Mouse (Mus musculus) hindbrain, postnatal 0 days (tissue): ENCODE results near the gene Gm10842. TPM values are rescaled to one million over a fixed set of nuclear protein-coding genes. Genes with fewer than 3 reads are reported as not detected.
A peak's percentile ranks its signal among the peaks of the same experiment; 100 is the strongest.

Experiments
- ATAC-seq: fragments of 200-750 bp; cut with Nextera tagmentation; 2 replicates; pipeline ENCODE4 v1.8.0; 2017; ENCODE audit warnings: mild to moderate bottlenecking, moderate TSS enrichment, moderate library complexity
- DNase-seq: peaks from one replicate; pipeline ENCODE4 v3.0.0-alpha.2; 2015; ENCODE audit warnings: low spot score
- H3K27ac ChIP-seq: fragments of 300-500 bp; sonication (generic); 2 replicates; pipeline ENCODE4 v1.5.1; 2014; ENCODE audit warnings: mild to moderate bottlenecking
- H3K27me3 ChIP-seq: fragments of 300-500 bp; sonication (generic); 2 replicates; pipeline ENCODE4 v1.6.1; 2014; ENCODE audit warnings: low read length, mixed read lengths; ENCODE audit not compliant: insufficient read depth
- H3K36me3 ChIP-seq: fragments of 300-500 bp; sonication (generic); 2 replicates; pipeline ENCODE4 v1.6.1; 2014; ENCODE audit warnings: low read length, mixed read lengths; ENCODE audit not compliant: insufficient read depth
- H3K4me1 ChIP-seq: fragments of 300-500 bp; sonication (generic); 2 replicates; pipeline ENCODE4 v1.6.1; 2014; ENCODE audit warnings: antibody characterized with exemption, low read length, mixed read lengths; ENCODE audit not compliant: insufficient read depth
- H3K4me2 ChIP-seq: fragments of 300-500 bp; sonication (generic); 2 replicates; pipeline ENCODE4 v1.6.1; 2014; ENCODE audit warnings: low read depth, mild to moderate bottlenecking, low read length, moderate library complexity, mixed read lengths
- H3K4me3 ChIP-seq: fragments of 300-500 bp; sonication (generic); 2 replicates; pipeline ENCODE4 v1.5.1; 2014; ENCODE audit warnings: low read length
- H3K9ac ChIP-seq: fragments of 300-500 bp; sonication (generic); replicated peaks from 2 replicates; pipeline ENCODE4 v1.6.1; 2014; ENCODE audit warnings: mild to moderate bottlenecking, low read length, moderate library complexity, mixed read lengths
- H3K9me3 ChIP-seq: fragments of 300-500 bp; sonication (generic); 2 replicates; pipeline ENCODE4 v1.6.1; 2016; ENCODE audit warnings: low read length, mixed read lengths
- CTCF ChIP-seq: IDR thresholded peaks from 2 replicates; pipeline ENCODE4 v1.5.1; 2016; ENCODE audit warnings: antibody characterized with exemption, control low read depth, low read depth
- WGBS: fragments of 180-500 bp; shearing (Covaris S2); extraction: QIAGEN DNeasy Blood & Tissue Kit; methylation state at CpG from one replicate; pipeline ENCODE4 v1.1.7; 2014; 5-methylcytosine and 5-hydroxymethylcytosine counted together
- polyA plus RNA-seq: library from polyadenylated mRNA; unstranded; fragments of >200 nt; fragmentation: Nextera tagmentation; extraction: Ambion mirVana; gene quantifications from 2 replicates; pipeline ENCODE4 v1.2.1, GENCODE M21; 2015
- total RNA-seq: library from RNA; depleted of rRNA; stranded (reverse); fragments of >200 nt; gene quantifications from 2 replicates; pipeline ENCODE4 v1.2.3, GENCODE M21; 2014

Gene Gm10842
- total and polyA plus RNA-seq, 2 experiments from 2014 or later, result not detected

GRCm38 (mm10) chr11:105152017-105152300 is 5.3 kb downstream of the Gm10842 start:
- H3K27ac ChIP-seq, result no peak overlapping the region
- H3K9me3 ChIP-seq, result no peaks in the 10 kb centered on the region
- H3K9ac ChIP-seq, result no peak overlapping the region
- H3K4me2 ChIP-seq, result no peak overlapping the region
- no peak overlapping the region for H3K4me3 ChIP-seq
- WGBS, result 93% methylated on average over 2 of the region's 4 CpGs
- no peaks in the 10 kb centered on the region for H3K36me3 ChIP-seq
- no peaks in the 10 kb centered on the region for H3K27me3 ChIP-seq
- H3K4me1 ChIP-seq, result peaks cover 5% of the 10 kb centered on the region; the same call in 1 of the 2 replicates
- TF ChIP-seq CTCF, result no peak
- ATAC-seq (no peak), DNase-seq (no peak)

DNA sequence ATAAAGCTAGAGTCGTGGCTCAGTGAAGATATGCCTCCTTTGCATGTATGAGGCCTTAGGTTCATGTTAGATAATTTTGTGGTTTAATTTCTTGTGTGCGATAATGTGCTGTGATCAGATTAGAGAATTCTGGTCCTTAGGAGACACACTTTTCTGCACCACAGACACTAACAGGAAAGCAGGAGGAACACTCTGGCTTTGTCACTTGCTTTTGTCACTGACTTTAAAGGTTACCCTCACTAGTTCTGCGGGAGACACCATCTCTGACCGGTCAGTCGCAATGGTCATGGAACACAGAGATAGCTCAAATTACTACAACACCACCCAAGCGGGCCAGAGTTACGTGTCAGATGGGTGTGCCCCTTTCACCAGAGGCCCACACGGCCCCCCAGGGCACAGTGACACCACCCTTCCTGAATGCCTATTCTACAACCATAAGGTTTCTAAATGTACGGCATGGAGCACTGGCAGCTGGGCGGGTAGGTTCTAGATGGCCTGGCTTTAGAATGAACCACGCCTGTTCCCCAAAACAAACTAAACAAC is 5.7 kb downstream of the Gm10842 start:
- WGBS, result 89% methylated on average over 11 of the region's 11 CpGs
- Histone ChIP-seq H3K27me3 (no peaks in the 10 kb centered on the region), H3K27ac (no peak overlapping the region), H3K9me3 (no peaks in the 10 kb centered on the region), H3K4me3 (no peak overlapping the region), H3K36me3 (no peaks in the 10 kb centered on the region), H3K9ac (no peak overlapping the region), H3K4me2 (no peak overlapping the region), H3K4me1 (peaks cover 5% of the 10 kb centered on the region; the same call in 1 of the 2 replicates)
- ATAC-seq (no peak), DNase-seq (no peak)
- no peak for TF ChIP-seq CTCF

DNA sequence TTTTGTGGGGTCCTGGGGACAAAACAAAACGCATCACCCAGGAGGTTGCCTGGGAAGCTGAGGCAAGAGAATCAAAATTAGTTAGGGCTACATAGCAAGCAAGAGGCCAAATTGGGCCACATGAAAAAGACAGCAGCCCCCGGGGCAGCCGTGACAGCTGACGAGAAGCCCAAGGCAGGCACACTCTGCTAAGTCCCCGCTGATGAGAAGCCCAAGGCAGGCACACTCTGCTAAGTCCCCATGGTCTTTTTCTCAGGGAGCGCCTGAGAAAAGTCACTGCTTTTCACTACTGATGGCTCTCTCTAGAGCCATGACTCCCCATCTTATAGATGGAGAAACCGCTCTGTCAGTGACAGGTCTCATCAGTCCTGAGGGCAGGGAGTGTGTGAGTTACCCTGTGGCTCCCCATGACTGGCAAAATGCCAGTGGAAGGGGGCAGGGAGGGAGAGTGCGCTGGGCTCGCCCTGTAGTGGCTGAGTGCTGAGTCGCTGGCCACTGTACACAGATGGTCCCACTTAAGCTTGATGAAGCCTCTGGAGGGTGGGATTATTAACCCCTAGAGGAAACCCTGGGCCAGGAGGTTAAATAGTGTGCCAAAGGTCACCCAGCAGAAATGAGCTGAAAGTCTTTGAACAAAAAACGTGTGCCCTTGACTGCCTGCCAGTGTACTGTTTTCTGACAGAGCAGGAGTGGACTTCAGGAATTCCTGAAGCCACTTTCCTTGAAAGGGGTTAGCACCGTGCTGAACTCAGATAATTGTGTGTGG is 6.6 kb downstream of the Gm10842 start:
- Histone ChIP-seq H3K4me1 (peaks cover 5% of the 10 kb centered on the region; the same call in 1 of the 2 replicates), H3K36me3 (no peaks in the 10 kb centered on the region), H3K27ac (no peak overlapping the region), H3K27me3 (no peaks in the 10 kb centered on the region), H3K9me3 (no peaks in the 10 kb centered on the region), H3K4me2 (no peak overlapping the region), H3K9ac (no peak overlapping the region), H3K4me3 (no peak overlapping the region)
- ATAC-seq, result peak; percentile 70
- 17% methylated on average over 12 of the region's 12 CpGs for WGBS
- peak; percentile 48 for DNase-seq
- TF ChIP-seq CTCF, result no peak

GRCm38 (mm10) chr11:105155915-105156314 is 9.2 kb downstream of the Gm10842 start:
- H3K4me3 ChIP-seq, result no peak overlapping the region
- no peak overlapping the region for H3K9ac ChIP-seq
- H3K27ac ChIP-seq, result no peak overlapping the region
- no peaks in the 10 kb centered on the region for H3K36me3 ChIP-seq
- H3K27me3 ChIP-seq, result no peaks in the 10 kb centered on the region
- ATAC-seq, result no peak
- H3K9me3 ChIP-seq, result no peaks in the 10 kb centered on the region
- H3K4me1 ChIP-seq, result peaks cover 5% of the 10 kb centered on the region; the same call in 1 of the 2 replicates
- 89% methylated on average over 4 of the region's 4 CpGs for WGBS
- no peak for TF ChIP-seq CTCF
- DNase-seq, result no peak
- H3K4me2 ChIP-seq, result no peak overlapping the region

DNA sequence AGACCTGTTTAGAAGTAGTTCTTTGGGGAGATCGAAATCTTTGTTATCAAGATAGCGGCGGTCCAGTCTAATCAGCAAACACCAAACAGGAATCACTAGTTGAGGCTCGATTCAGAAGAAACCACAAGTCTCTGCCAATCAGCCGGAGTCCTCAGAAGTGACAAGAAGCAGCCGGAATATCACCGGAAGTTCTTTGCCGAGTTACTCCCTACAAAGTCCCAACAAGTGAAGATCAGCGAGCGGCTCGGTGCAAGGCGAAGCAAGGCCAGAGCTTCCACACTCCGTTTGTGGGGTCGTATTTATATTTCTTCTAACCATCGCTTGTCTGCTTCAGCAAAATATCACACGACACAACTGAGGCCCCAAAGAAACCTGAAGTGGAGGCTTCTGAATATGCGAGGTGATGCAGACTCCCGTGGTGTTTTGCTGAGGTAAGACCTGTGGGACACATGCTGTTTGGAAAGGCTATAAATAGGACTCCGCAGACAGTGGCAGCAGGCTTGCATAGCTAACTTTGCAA is 10.1 kb downstream of the Gm10842 start:
- DNase-seq (no peak), ATAC-seq (no peak)
- Histone ChIP-seq H3K4me2 (no peak overlapping the region), H3K27ac (no peak overlapping the region), H3K9ac (no peak overlapping the region), H3K9me3 (no peaks in the 10 kb centered on the region), H3K36me3 (no peaks in the 10 kb centered on the region), H3K27me3 (no peaks in the 10 kb centered on the region), H3K4me1 (peaks cover 5% of the 10 kb centered on the region; the same call in 1 of the 2 replicates), H3K4me3 (no peak overlapping the region)
- TF ChIP-seq CTCF, result no peak
- WGBS, result 89% methylated on average over 19 of the region's 19 CpGs

DNA sequence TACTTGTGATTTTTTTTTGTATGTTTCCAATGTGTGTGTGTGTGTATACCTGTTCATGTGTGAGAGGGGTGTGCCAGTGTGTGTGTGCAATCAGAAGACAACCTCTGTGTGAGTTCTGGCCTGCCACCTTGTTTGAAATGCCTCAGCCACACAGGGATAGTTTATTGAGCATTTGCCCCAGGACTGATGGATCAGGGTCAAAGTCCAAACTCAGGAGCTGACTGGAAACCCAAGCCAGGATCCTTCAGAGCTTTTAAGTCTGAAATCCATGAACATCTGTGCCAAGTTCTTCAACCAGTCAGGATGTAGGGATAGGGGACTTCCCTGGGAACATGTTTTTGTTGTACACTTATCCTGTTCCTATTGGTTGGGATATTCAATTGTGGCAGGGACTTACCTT is 11.4 kb downstream of the Gm10842 start:
- DNase-seq (no peak), ATAC-seq (no peak)
- TF ChIP-seq CTCF, result no peak
- Histone ChIP-seq H3K9ac (no peak overlapping the region), H3K4me2 (no peak overlapping the region), H3K27ac (no peak overlapping the region), H3K4me1 (peaks cover 5% of the 10 kb centered on the region; the same call in 1 of the 2 replicates), H3K4me3 (no peak overlapping the region), H3K9me3 (no peaks in the 10 kb centered on the region), H3K36me3 (no peaks in the 10 kb centered on the region), H3K27me3 (no peaks in the 10 kb centered on the region)
